Mouse (Mus musculus): ENCODE measurements around the gene Spcs3.

DNA sequence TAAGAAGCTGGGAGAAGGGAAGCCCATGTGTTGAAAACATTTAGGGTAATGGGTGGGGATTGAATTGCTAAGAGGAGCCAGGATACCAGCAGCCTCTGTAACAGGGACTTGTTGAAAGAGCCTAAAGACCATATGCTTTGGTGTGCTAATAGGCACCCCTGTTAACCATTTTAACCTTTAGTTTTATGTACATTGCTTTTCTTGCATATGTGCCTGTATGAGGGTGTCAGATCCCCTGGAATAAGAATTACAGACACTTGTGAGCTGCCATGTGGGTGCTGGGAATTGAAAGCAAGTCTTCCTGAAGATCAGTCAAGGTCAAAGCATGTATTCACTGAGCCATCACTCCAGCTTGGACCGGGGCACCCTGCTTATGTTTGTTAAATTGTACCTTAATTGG, 35.4 kb upstream of the Spcs3 start:
- TF ChIP-seq GATA1 (IDR thresholded peaks at IDR 0.05; ENCODE audit: borderline replicate concordance, low read length) = no peak
- TF ChIP-seq FLI1 (IDR thresholded peaks at IDR 0.05; ENCODE audit: low read length) = no peak
